Comparison of ENCODE assay signal across 22 mouse cellular contexts in genomic region chr3:152109260-152109587, GRCm38 (mm10). TPM values are rescaled to one million over a fixed set of nuclear protein-coding genes. Genes with fewer than 3 reads are reported as not detected.
A peak's percentile ranks its signal among the peaks of the same experiment; 100 is the strongest.
DNase-seq lines count a peak whose midpoint lies in the region; ATAC-seq and TF ChIP-seq lines count a peak whose summit lies in the region.
"Had no signal": no experiment of that assay in that cellular context is flagged by ENCODE, and none has a peak within 500 bp of the region (broad histone marks: within the 10 kb centered on the region; RNA-seq: fewer than 3 reads in every experiment).

No protein-coding gene starts in this region.

- no peak for TF ChIP-seq EP300 in MEL (IDR thresholded peaks at IDR 0.05; ENCODE audit: low read depth in 1 of 2, low read length in 2 of 2)
- TF ChIP-seq EP300 in stomach, postnatal 0 days (optimal IDR thresholded peaks at IDR 0.05) = no peak
- no peak for TF ChIP-seq EP300 in heart, adult 2 months (IDR thresholded peaks at IDR 0.05; ENCODE audit: insufficient read depth, low read depth, low read length)

- peaks cover 8 to 37% of the 10 kb centered on the region in 2 experiments for H3K4me1 ChIP-seq in MEL (ENCODE audit: control insufficient read depth in 1 of 2, insufficient read depth in 2 of 2, low read length in 2 of 2)
- peaks cover 3% of the 10 kb centered on the region; the same call in 1 of the 2 replicates for H3K4me1 ChIP-seq in embryonic facial prominence, embryonic 11.5 days (ENCODE audit: control insufficient read depth, insufficient read depth, low read length)
- H3K4me1 ChIP-seq in embryonic facial prominence, embryonic 15.5 days = peaks cover 67% of the 10 kb centered on the region
- H3K4me1 ChIP-seq in limb, embryonic 13.5 days = peaks cover 61% of the 10 kb centered on the region
- H3K4me1 ChIP-seq in stomach, postnatal 0 days (replicated peaks; ENCODE audit: control insufficient read depth, insufficient read depth) = peaks cover 3% of the 10 kb centered on the region; the same call in 1 of the 2 replicates
- H3K4me1 ChIP-seq in heart, adult 2 months (ENCODE audit: control insufficient read depth, insufficient read depth, low read length) = peaks cover 8% of the 10 kb centered on the region

- DNase-seq in MEL (ENCODE audit: low read depth, low spot score) = no peak
- DNase-seq in embryonic facial prominence, embryonic 11.5 days (ENCODE audit: low spot score) = peak; percentile 56
- no peak for DNase-seq in cerebellum, adult 9-11 months
- no peak for DNase-seq in T-cell, adult 2 months (ENCODE audit: low spot score)
- DNase-seq in stomach, postnatal 0 days (ENCODE audit: low spot score) = no peak
- DNase-seq in heart, adult 2 months = no peak
- DNase-seq: cerebellum, adult 18-20 months; cerebellum, postnatal 14 days; embryo, embryonic 11 days; forebrain, postnatal 0 days; gastrocnemius, adult 2 months; gastrocnemius, postnatal 25 days; heart, postnatal 36 days; kidney, adult 11 months had no signal

- H3K9ac ChIP-seq in MEL (ENCODE audit: control insufficient read depth, low read depth, low read length, poor library complexity, severe bottlenecking) = no peak overlapping the region
- H3K9ac ChIP-seq in embryonic facial prominence, embryonic 11.5 days (replicated peaks; ENCODE audit: low read length) = no peak overlapping the region
- H3K9ac ChIP-seq in embryonic facial prominence, embryonic 15.5 days = no peak overlapping the region
- H3K9ac ChIP-seq in limb, embryonic 13.5 days = no peak overlapping the region
- H3K9ac ChIP-seq in stomach, postnatal 0 days (ENCODE audit: low read length) = no peak overlapping the region
- H3K9ac ChIP-seq in heart, adult 2 months (ENCODE audit: low read depth, low read length) = no peak overlapping the region
- H3K9ac ChIP-seq: forebrain, embryonic 13.5 days; heart, embryonic 13.5 days had no signal

- no peaks in the 10 kb centered on the region for H3K79me2 ChIP-seq in MEL (ENCODE audit: control insufficient read depth, insufficient read depth, low read length, poor library complexity)
- H3K79me2 ChIP-seq in heart, adult 2 months (replicated peaks; ENCODE audit: control insufficient read depth, insufficient read depth, low read length) = no peaks in the 10 kb centered on the region

- no peak overlapping the region for H3K4me2 ChIP-seq in embryonic facial prominence, embryonic 11.5 days (ENCODE audit: low read depth, low read length)
- no peak overlapping the region for H3K4me2 ChIP-seq in embryonic facial prominence, embryonic 15.5 days (replicated peaks)
- H3K4me2 ChIP-seq in limb, embryonic 13.5 days (replicated peaks) = peak overlapping the region; percentile 27; the same call in 1 of the 2 replicates
- H3K4me2 ChIP-seq in stomach, postnatal 0 days (replicated peaks; ENCODE audit: low read depth) = no peak overlapping the region
- H3K4me2 ChIP-seq: forebrain, embryonic 13.5 days; heart, embryonic 13.5 days had no signal

- no peaks in the 10 kb centered on the region for H3K27me3 ChIP-seq in MEL (ENCODE audit: control insufficient read depth in 1 of 2, insufficient read depth in 2 of 2, low read length in 2 of 2)
- H3K27me3 ChIP-seq in embryonic facial prominence, embryonic 11.5 days (ENCODE audit: control insufficient read depth, insufficient read depth, low read length) = no peaks in the 10 kb centered on the region; the same call in 1 of the 2 replicates
- peaks cover 16% of the 10 kb centered on the region for H3K27me3 ChIP-seq in embryonic facial prominence, embryonic 15.5 days
- peaks cover 26% of the 10 kb centered on the region for H3K27me3 ChIP-seq in limb, embryonic 13.5 days
- no peaks in the 10 kb centered on the region for H3K27me3 ChIP-seq in stomach, postnatal 0 days (ENCODE audit: control insufficient read depth, insufficient read depth, low read length)
- no peaks in the 10 kb centered on the region; the same call in 1 of the 2 replicates for H3K27me3 ChIP-seq in heart, adult 2 months (ENCODE audit: control insufficient read depth, insufficient read depth, low read length)
- H3K27me3 ChIP-seq: CH12.LX had no signal

- no peak for TF ChIP-seq CTCF in MEL (IDR thresholded peaks at IDR 0.05 in 2 of 3, conservative IDR thresholded peaks at IDR 0.05 in 1 of 3; ENCODE audit: control insufficient read depth in 1 of 3, insufficient read depth in 1 of 3, low read depth in 2 of 3, low read length in 3 of 3, poor library complexity in 1 of 3, severe bottlenecking in 1 of 3)
- no peak for TF ChIP-seq CTCF in stomach, postnatal 0 days (IDR thresholded peaks at IDR 0.05; ENCODE audit: low read depth)
- no peak for TF ChIP-seq CTCF in heart, adult 2 months (IDR thresholded peaks at IDR 0.05)

- 20% methylated on average over 7 of the region's 7 CpGs for WGBS in embryonic facial prominence, embryonic 11.5 days
- WGBS in embryonic facial prominence, embryonic 15.5 days = 18% methylated on average over 7 of the region's 7 CpGs
- 19% methylated on average over 7 of the region's 7 CpGs for WGBS in limb, embryonic 13.5 days
- 45% methylated on average over 7 of the region's 7 CpGs for WGBS in stomach, postnatal 0 days
- 57% methylated on average over 7 of the region's 7 CpGs for WGBS in heart, adult 2 months

- TF ChIP-seq RAD21 in MEL (IDR thresholded peaks at IDR 0.05; ENCODE audit: low read depth, low read length) = no peak

- ATAC-seq in embryonic facial prominence, embryonic 11.5 days (replicated peaks; ENCODE audit: insufficient number of reproducible peaks, low FRiP score, low TSS enrichment, low read depth) = no peak
- ATAC-seq in embryonic facial prominence, embryonic 15.5 days (ENCODE audit: insufficient number of reproducible peaks, low FRiP score, low TSS enrichment, low read depth) = 0 out of 2 replicates have a peak, but pooled peaks have one; percentile 32
- no peak for ATAC-seq in limb, embryonic 13.5 days (ENCODE audit: low FRiP score, low read depth)
- ATAC-seq in stomach, postnatal 0 days (ENCODE audit: low FRiP score, low TSS enrichment) = no peak
- ATAC-seq: forebrain, embryonic 13.5 days; forebrain, postnatal 0 days; hindbrain, embryonic 16.5 days; inflammation-experienced regulatory T-cells, adult 6 months had no signal

- no peak for TF ChIP-seq POLR2A in MEL (IDR thresholded peaks at IDR 0.05; ENCODE audit: control insufficient read depth in 1 of 2, insufficient read depth in 1 of 2, low read depth in 1 of 2, low read length in 2 of 2, poor library complexity in 1 of 2)
- no peak for TF ChIP-seq POLR2A in heart, adult 2 months (IDR thresholded peaks at IDR 0.05; ENCODE audit: insufficient read depth, low read depth, low read length)

- H3K36me3 ChIP-seq in MEL (ENCODE audit: control insufficient read depth in 1 of 2, insufficient read depth in 2 of 2, low read length in 2 of 2) = peaks cover 0 to 19% of the 10 kb centered on the region in 2 experiments; a peak in 2 of 4 replicates
- no peaks in the 10 kb centered on the region for H3K36me3 ChIP-seq in embryonic facial prominence, embryonic 11.5 days (replicated peaks; ENCODE audit: control insufficient read depth, insufficient read depth, low read depth, low read length)
- H3K36me3 ChIP-seq in embryonic facial prominence, embryonic 15.5 days = no peaks in the 10 kb centered on the region
- no peaks in the 10 kb centered on the region for H3K36me3 ChIP-seq in limb, embryonic 13.5 days
- H3K36me3 ChIP-seq in stomach, postnatal 0 days (ENCODE audit: control insufficient read depth, insufficient read depth, low read length) = no peaks in the 10 kb centered on the region
- no peaks in the 10 kb centered on the region for H3K36me3 ChIP-seq in heart, adult 2 months (ENCODE audit: control insufficient read depth, insufficient read depth, low read length)
- H3K36me3 ChIP-seq: heart, embryonic 13.5 days had no signal

- no peak overlapping the region for H3K4me3 ChIP-seq in MEL (ENCODE audit: control insufficient read depth in 1 of 2, insufficient read depth in 1 of 2, low read depth in 2 of 2, low read length in 2 of 2)
- H3K4me3 ChIP-seq in embryonic facial prominence, embryonic 11.5 days (ENCODE audit: low read depth, low read length) = no peak overlapping the region
- no peak overlapping the region for H3K4me3 ChIP-seq in embryonic facial prominence, embryonic 15.5 days (replicated peaks)
- no peak overlapping the region for H3K4me3 ChIP-seq in limb, embryonic 13.5 days
- no peak overlapping the region for H3K4me3 ChIP-seq in stomach, postnatal 0 days (ENCODE audit: low read depth, low read length)
- no peak overlapping the region for H3K4me3 ChIP-seq in heart, adult 2 months
- H3K4me3 ChIP-seq: forebrain, embryonic 13.5 days; gastrocnemius, adult 2 months; heart, embryonic 13.5 days had no signal

- H3K27ac ChIP-seq in MEL (ENCODE audit: control insufficient read depth, low read depth, low read length) = no peak overlapping the region
- H3K27ac ChIP-seq in embryonic facial prominence, embryonic 11.5 days (replicated peaks; ENCODE audit: low read depth, low read length) = 0 out of 2 replicates have a peak overlapping the region, but pooled peaks have one; percentile 41
- no peak overlapping the region for H3K27ac ChIP-seq in embryonic facial prominence, embryonic 15.5 days (replicated peaks)
- peak overlapping the region; percentile 6; the same call in 1 of the 2 replicates for H3K27ac ChIP-seq in limb, embryonic 13.5 days
- H3K27ac ChIP-seq in stomach, postnatal 0 days (replicated peaks) = no peak overlapping the region
- H3K27ac ChIP-seq in heart, adult 2 months = no peak overlapping the region; the same call in 1 of the 2 replicates
- H3K27ac ChIP-seq: forebrain, embryonic 13.5 days; heart, embryonic 13.5 days had no signal

- intact Hi-C loops in heart, adult 2 months (cut with DNase I) = no loop called here

- H3K9me3 ChIP-seq in MEL (replicated peaks; ENCODE audit: insufficient read depth, low read length) = no peaks in the 10 kb centered on the region
- H3K9me3 ChIP-seq in embryonic facial prominence, embryonic 11.5 days (replicated peaks; ENCODE audit: control insufficient read depth, low read length) = no peaks in the 10 kb centered on the region
- no peaks in the 10 kb centered on the region for H3K9me3 ChIP-seq in embryonic facial prominence, embryonic 15.5 days (replicated peaks)
- no peaks in the 10 kb centered on the region for H3K9me3 ChIP-seq in limb, embryonic 13.5 days
- no peaks in the 10 kb centered on the region for H3K9me3 ChIP-seq in stomach, postnatal 0 days (ENCODE audit: control insufficient read depth, low read length)
- H3K9me3 ChIP-seq: forebrain, embryonic 13.5 days; heart, embryonic 13.5 days had no signal

RNA-seq across cellular contexts. Expression of gene Gipc2, which starts 56.8 kb away (rescaled TPM):
- total RNA-seq in MEL (2012; rRNA removed) = 0.27 and 0.62 TPM in 2 replicates
- under 1 TPM in 1 of 2 experiments, not detected in 1; 0.78 TPM for polyA plus RNA-seq in MEL (2012; ENCODE audit: insufficient read depth in 1 of 2, insufficient read length in 2 of 2, low read depth in 1 of 2, low replicate concordance in 2 of 2, missing spikeins in 1 of 2)
- polyA plus RNA-seq in embryonic facial prominence, embryonic 11.5 days (2014; fragmentation: Nextera tagmentation; extraction: Ambion mirVana) = 4.2 TPM in 2 replicates
- polyA plus RNA-seq in embryonic facial prominence, embryonic 15.5 days (2015; fragmentation: Nextera tagmentation; extraction: Ambion mirVana) = 4.5 and 8.6 TPM in 2 replicates
- polyA plus RNA-seq in limb, embryonic 13.5 days (2015; fragmentation: Nextera tagmentation; extraction: Ambion mirVana) = 2.7 and 3.3 TPM in 2 replicates
- polyA plus RNA-seq in stomach, postnatal 0 days (2015; fragmentation: Nextera tagmentation; extraction: Ambion mirVana) = 76.1 and 82.5 TPM in 2 replicates
- 1 to 10 TPM; 3.5 to 6.1 TPM for total RNA-seq in heart, adult 2 months (2021)
- polyA plus RNA-seq in heart, adult 2 months (2012; rRNA removed) = 4.8 and 5.2 TPM in 2 replicates
- total RNA-seq: granulocyte monocyte progenitor cell, adult 5-6 weeks had no signal
- polyA plus RNA-seq: inflammation-experienced regulatory T-cells, adult 6 months had no signal

Comparison
In these comparisons a context has a peak if more than half of its experiments do, and no peak if none do; other contexts are left out.
1. H3K27ac ChIP-seq: peak in embryonic facial prominence, embryonic 11.5 days (single experiment) and limb, embryonic 13.5 days (single experiment); none in MEL (single experiment), embryonic facial prominence, embryonic 15.5 days (single experiment), stomach, postnatal 0 days (single experiment) and heart, adult 2 months (single experiment).